Mouse (Mus musculus) brain, adult 2 months (tissue): ENCODE measurements around the gene Trabd2b.

Experiments
- DNase-seq: peaks from one replicate; pipeline ENCODE4 v3.0.0; 2011; ENCODE audit warnings: low read depth, low spot score

Trabd2b gene

DNA sequence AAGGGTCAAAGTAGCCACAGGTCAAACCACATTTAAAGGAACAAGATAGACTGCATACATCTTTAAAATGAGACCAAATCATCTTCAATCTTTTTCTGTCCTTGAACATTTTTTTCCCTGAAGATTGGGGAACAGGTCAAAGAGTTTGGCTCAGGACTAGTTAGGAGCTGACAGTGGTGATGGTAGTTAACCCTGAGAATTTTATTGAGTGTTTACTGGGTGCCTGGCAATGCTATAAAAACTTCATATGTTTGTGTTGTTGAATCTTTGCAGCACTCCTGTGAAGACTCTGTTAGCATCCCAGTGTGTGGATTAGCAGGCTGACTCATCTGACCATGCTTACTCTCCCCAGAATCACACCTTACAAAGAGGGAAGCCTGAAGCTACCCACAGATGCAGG, 238.8 kb downstream of the Trabd2b start:
- peak; percentile 7 for DNase-seq

DNA sequence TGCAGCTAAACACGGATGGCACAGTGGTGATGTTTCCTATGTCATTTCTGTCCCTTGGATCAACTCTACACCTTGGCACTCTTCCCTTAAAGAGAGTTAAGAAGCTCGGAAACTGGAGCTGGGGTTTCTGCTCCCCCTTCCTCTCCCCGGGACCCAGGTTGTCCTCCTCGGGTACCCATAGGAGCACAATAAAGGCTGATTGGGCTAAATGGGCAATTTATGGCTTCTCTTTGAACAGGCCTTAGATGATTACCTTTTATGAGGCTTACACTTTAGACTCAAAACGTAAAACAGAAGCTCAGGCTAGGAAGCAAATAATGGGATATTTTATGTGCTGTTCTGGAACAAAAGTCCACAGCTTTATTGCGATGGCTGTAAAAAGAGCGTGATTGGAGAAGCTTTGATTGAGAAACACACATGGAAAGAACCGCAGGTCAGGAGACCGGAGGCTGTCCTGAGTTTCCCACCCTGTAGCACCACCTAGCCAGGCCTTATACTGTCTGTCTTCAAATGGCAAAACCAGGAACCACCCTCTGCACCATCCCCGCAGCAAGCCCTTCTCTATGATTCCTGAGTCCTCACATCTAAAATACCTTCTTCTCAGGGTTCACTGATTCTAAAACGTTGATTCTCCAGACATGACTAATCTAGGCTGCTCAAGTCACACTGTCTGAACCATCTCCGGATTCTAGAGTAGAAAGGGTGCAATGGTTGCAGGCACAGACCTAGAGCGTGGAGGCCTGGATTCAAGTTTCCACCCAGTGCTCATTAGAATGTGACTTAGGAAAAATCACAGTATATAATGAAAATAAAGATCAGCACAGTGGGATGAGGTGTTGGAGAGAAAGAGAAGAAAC, 240.5 kb downstream of the Trabd2b start:
- DNase-seq, result no peak

DNA sequence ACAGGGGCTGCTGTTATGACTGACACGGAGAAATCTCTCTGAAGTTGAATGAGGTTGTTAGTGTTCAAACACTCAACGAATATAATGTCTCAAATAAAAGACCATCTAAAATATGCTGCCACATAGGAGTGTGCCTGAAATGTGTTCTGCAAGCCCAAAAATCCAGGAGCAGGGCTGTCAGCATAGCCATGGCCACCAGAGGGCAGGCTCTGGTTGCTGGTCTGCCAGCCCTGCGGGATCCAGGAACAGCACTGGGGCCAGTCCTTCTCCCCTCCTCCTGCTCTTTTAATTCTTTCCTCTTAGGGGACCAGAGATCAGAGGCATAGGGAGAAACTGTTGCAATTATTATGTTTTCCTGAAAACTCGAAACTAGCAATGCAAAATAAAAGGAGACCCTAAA, 241.2 kb downstream of the Trabd2b start:
- peak; percentile 71 for DNase-seq

DNA sequence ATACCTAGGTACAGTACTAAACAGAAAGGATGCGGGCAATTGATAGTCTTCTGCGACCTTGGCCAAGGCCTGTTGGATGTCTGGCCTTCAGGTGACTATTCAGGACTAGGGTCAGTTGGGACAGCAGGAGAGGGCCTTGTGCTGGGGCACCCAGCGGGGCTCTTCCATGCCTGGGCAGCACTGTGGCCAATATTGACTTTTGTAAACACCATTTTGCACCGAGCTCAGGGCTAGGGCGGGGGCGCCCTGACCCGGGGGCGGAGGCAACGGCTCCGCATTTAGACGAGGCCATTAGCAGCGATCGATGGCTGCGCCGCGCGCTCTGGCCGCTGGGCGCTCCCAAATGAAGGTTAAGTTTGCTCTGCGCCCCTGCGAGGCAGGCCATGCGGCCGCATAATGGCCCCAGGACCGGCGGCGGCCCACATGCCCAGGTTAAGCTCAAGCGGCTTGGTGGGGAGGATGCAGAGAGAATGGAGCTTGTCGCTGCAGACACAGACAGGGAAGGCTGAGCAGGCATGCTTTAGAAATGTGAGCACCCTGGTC, 242.1 kb downstream of the Trabd2b start:
- DNase-seq, result no peak

DNA sequence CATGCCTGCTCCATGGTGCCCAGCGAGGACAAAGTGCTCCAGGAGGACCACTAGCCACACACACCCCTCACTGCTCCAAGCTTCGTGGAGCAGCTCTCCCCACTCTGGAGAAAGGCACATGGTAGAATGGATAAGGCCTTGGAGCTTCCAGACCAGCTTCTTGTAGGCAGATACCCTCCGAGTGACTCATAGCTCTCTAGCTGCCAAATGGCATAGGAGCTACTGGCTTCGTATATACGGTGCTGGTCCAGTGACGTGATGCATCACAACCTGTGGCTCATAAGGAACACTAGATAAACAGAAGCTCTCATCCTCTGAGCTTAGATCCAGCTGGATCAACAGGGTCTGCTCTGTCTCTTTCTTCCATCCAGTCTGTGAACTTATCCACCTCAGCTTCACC, 244.0 kb downstream of the Trabd2b start:
- peak; percentile 59 for DNase-seq

DNA sequence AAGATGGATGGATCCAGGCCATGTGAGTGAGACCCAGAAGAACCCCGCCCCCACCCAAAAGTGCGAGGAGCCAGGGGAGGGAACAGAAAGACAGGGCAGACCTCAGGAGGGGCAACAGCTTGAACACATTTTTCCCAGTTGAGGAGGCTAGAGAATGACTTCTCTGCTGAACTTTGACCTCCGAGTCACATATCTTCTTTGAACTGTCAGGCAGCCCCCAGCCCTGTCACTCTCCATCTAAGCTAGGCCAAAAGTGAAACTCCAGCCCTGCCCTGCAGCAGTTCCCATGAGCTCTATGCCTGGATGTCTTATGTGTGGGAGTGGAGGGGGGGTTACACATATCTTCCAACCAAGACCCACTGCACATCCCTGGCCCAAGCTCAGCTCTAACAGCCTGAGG, 244.5 kb downstream of the Trabd2b start:
- no peak for DNase-seq

DNA sequence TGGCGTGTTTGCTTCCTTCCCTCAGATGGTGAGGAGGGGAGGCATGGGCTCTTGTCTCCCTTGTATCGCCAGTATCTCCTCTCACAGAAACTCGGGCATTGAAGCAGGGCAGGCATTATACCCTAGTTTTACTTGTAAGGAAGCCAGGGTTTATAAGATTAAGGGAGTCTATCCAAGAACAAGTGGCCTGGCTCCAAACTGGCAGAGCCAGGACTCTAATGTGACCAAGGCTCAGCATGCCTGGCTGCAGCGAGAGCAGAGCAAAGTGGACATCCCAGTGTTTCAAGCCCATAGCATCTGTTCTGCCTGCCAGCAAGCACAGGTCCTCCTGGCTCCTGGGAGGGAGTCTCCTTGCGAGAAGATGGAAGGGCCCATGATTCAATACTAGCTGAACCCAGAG, 245.1 kb downstream of the Trabd2b start:
- DNase-seq, result peak; percentile 10

DNA sequence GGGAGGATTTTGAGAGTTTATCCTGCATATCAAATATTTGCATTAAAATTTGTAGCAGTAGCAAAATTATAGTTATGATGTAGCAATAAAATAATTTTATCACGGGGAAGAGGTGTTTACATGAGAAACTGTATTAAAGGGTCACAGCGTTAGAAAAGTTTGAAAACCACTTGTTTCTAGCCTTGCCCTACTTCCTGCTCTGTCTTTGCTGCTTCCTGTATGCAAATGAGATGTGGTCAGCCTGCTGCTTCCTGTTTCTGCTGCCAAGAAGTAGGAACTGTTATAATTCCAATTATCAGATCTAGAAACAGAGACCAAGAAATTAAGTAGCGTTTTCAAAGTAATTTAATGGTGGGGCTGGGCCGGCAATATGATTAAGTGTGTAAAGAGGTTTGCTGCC, 245.9 kb downstream of the Trabd2b start:
- DNase-seq, result no peak

DNA sequence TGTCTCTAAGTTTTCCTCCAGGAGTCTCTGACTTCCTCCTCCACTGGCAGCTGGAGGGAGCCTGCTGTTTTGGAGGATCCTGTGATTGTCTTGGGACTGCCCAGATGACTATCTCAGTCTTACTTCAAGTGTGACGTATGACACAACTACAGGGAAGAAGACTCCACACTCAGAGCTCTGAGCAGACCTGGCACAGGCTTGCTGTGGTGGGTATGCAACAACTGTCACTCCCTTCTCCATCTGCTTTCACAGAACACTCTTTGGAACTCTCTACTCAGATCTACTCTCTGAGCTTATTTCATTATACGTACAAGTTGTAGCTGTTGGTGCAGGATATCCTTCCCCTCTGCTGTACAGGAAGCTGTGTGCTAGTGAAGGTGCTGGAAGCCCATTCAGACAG, 251.4 kb downstream of the Trabd2b start:
- peak; percentile 65 for DNase-seq

DNA sequence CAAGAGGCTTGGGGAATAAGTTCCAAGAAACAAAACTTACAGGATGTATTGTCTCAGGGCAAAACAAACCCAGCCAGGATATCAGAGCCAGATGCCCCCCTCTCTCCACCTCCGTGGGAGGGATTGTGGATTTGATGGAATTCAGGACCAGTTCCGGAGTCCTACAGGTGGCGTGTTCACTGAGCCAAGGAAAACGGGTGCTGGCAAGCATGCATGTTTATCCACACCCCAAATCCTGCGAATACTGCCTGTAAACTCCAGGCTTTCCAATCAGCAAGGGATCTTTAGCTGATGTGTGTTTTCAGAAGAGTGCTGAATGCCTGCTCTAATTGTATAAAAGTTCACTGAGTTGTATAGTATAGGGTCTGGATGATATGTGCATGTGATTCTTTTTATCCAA, 253.4 kb downstream of the Trabd2b start:
- peak; percentile 16 for DNase-seq

DNA sequence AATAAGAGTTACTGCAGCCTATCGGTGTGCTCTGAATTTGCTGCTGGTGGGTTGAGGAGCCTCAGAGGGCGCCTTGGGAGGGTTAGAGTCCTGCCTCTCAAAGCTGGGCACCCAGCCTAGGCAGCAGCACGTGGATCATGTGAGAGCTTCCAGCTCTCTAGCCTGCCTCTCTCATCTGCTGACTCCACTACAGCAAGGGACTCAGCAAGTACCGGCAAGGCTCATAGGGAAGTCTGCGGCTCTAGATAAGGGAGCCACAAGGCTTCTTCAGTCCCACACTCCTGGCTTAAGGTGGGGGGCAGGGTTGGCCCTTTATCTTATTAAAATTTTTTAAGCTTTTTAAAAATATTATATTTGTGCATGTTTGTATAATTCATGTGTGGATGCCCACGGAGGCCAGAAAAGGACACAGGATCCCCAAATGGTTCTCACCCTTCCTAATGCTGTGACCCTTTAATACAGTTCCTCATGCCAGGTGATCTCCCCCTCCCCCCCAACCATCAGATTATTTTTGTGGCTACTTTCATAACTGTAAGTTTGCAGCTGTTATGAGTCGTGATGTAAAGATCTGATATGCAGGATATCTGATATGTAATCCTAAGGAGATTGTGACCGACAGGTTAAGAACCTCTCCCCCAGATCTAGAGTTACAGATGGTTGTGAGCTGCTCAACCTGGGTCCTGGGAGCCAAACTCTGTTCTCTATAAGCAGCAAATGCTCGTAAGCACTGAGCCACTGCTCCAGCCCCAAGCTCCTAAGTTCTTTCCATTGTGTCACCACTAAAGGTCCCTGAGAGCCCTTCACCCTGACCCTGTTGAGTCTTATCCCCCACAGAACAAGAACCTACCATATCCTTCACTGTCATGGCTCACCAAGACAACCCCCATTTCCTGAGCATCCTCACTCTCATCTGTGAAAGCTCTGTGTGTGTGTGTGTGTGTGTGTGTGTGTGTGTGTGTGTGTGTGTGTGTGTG, 257.8 kb downstream of the Trabd2b start:
- DNase-seq, result no peak
